ENCODE assay signal across 19 mouse cellular contexts in genomic region chr5:100060876-100061275, GRCm38 (mm10). TPM values are rescaled to one million over a fixed set of nuclear protein-coding genes. Genes with fewer than 3 reads are reported as not detected.
DNase-seq lines count a peak whose midpoint lies in the region; ATAC-seq lines count a peak whose summit lies in the region.
"Had no signal": no experiment of that assay in that cellular context is flagged by ENCODE, and none has a peak within 500 bp of the region (broad histone marks: within the 10 kb centered on the region; RNA-seq: fewer than 3 reads in every experiment).

No protein-coding gene starts in this region.

- no peak overlapping the region for H3K4me2 ChIP-seq in heart, embryonic 11.5 days
- H3K4me2 ChIP-seq in forebrain, embryonic 14.5 days (ENCODE audit: low read length) = no peak overlapping the region
- H3K4me2 ChIP-seq: embryonic facial prominence, embryonic 12.5 days; forebrain, embryonic 13.5 days had no signal

- H3K27me3 ChIP-seq in heart, embryonic 11.5 days (ENCODE audit: control insufficient read depth, insufficient read depth, low read length) = no peaks in the 10 kb centered on the region
- no peaks in the 10 kb centered on the region for H3K27me3 ChIP-seq in forebrain, embryonic 14.5 days (replicated peaks; ENCODE audit: control insufficient read depth, insufficient read depth, low read length)
- H3K27me3 ChIP-seq: embryonic facial prominence, embryonic 12.5 days; forebrain, embryonic 13.5 days had no signal

- peaks cover 25% of the 10 kb centered on the region for H3K36me3 ChIP-seq in heart, embryonic 11.5 days (ENCODE audit: control insufficient read depth, insufficient read depth, low read length)
- peaks cover 58% of the 10 kb centered on the region for H3K36me3 ChIP-seq in forebrain, embryonic 14.5 days (ENCODE audit: control insufficient read depth, insufficient read depth, low read length)

- peaks cover 2% of the 10 kb centered on the region for H3K4me1 ChIP-seq in heart, embryonic 11.5 days (ENCODE audit: control insufficient read depth, insufficient read depth, low read length)
- H3K4me1 ChIP-seq in forebrain, embryonic 14.5 days (ENCODE audit: control insufficient read depth, insufficient read depth, low read length) = peaks cover 17% of the 10 kb centered on the region

- no peak overlapping the region for H3K27ac ChIP-seq in heart, embryonic 11.5 days (ENCODE audit: low read depth, low read length)
- no peak overlapping the region for H3K27ac ChIP-seq in forebrain, embryonic 14.5 days (ENCODE audit: low read depth, low read length)
- H3K27ac ChIP-seq: embryonic facial prominence, embryonic 10.5 days; embryonic facial prominence, embryonic 12.5 days; forebrain, embryonic 13.5 days had no signal

- H3K9ac ChIP-seq in heart, embryonic 11.5 days (ENCODE audit: low read depth, low read length) = no peak overlapping the region
- H3K9ac ChIP-seq in forebrain, embryonic 14.5 days (ENCODE audit: low read length) = no peak overlapping the region
- H3K9ac ChIP-seq: embryonic facial prominence, embryonic 12.5 days; forebrain, embryonic 13.5 days had no signal

- ATAC-seq in heart, embryonic 11.5 days (replicated peaks; ENCODE audit: insufficient number of reproducible peaks, low FRiP score, low TSS enrichment) = no peak
- ATAC-seq in forebrain, embryonic 14.5 days = no peak
- ATAC-seq: forebrain, embryonic 13.5 days; forebrain, embryonic 16.5 days had no signal

- H3K4me3 ChIP-seq in heart, embryonic 11.5 days (ENCODE audit: low read depth, low read length) = no peak overlapping the region
- H3K4me3 ChIP-seq in forebrain, embryonic 14.5 days (ENCODE audit: low read depth, low read length) = no peak overlapping the region
- H3K4me3 ChIP-seq: embryonic facial prominence, embryonic 10.5 days; embryonic facial prominence, embryonic 12.5 days; forebrain, embryonic 13.5 days had no signal

- whole genome bisulfite sequencing in heart, embryonic 11.5 days (ENCODE audit: insufficient replicate concordance) = 95% methylated on average over 14 of the region's 14 CpGs
- 97% methylated on average over 14 of the region's 14 CpGs for WGBS in forebrain, embryonic 14.5 days

- peak; percentile 94 for DNase-seq in heart, adult 11 months
- DNase-seq in ovary, adult 18-20 months (ENCODE audit: low spot score) = peak; percentile 37
- no peak for DNase-seq in ovary, postnatal 36 days (ENCODE audit: low spot score)
- peak; percentile 61 for DNase-seq in testis, postnatal 10 days (ENCODE audit: low spot score)
- DNase-seq in urinary bladder, postnatal 10 days (ENCODE audit: low spot score) = no peak
- DNase-seq in forebrain, embryonic 14.5 days (ENCODE audit: low spot score) = no peak
- DNase-seq: adrenal gland, adult 2 months; adrenal gland, postnatal 10 days; adrenal gland, postnatal 25 days; cerebellum, adult 11 months; cerebellum, adult 18-20 months; cerebellum, adult 8-10 months; cerebellum, adult 9-11 months; cerebellum, postnatal 25 days had no signal

- H3K9me3 ChIP-seq in heart, embryonic 11.5 days (replicated peaks; ENCODE audit: control insufficient read depth, low read length) = no peaks in the 10 kb centered on the region
- H3K9me3 ChIP-seq in forebrain, embryonic 14.5 days (replicated peaks; ENCODE audit: control insufficient read depth, low read length) = no peaks in the 10 kb centered on the region
- H3K9me3 ChIP-seq: embryonic facial prominence, embryonic 10.5 days; embryonic facial prominence, embryonic 12.5 days; forebrain, embryonic 13.5 days had no signal

RNA-seq across cellular contexts. Expression of gene Enoph1, which starts 21.1 kb away (rescaled TPM):
- 28.0 and 31.2 TPM in 2 replicates for polyA plus RNA-seq in heart, embryonic 11.5 days (2014; fragmentation: Nextera tagmentation; extraction: Ambion mirVana)
- polyA plus RNA-seq in forebrain, embryonic 14.5 days (2014; fragmentation: Nextera tagmentation; extraction: Ambion mirVana) = 53.2 and 60.2 TPM in 2 replicates

RNA-seq across cellular contexts. Expression of gene Hnrnpdl, which starts 21.4 kb away (rescaled TPM):
- polyA plus RNA-seq in heart, embryonic 11.5 days (2014; fragmentation: Nextera tagmentation; extraction: Ambion mirVana) = 117 and 125 TPM in 2 replicates
- polyA plus RNA-seq in forebrain, embryonic 14.5 days (2014; fragmentation: Nextera tagmentation; extraction: Ambion mirVana) = 244 and 250 TPM in 2 replicates

Comparison
In these comparisons a context has a peak if more than half of its experiments do, and no peak if none do; other contexts are left out.
1. DNase-seq: peak in heart, adult 11 months (single experiment), ovary, adult 18-20 months (single experiment) and testis, postnatal 10 days (single experiment); none in ovary, postnatal 36 days (single experiment), urinary bladder, postnatal 10 days (single experiment) and forebrain, embryonic 14.5 days (single experiment).